Mouse (Mus musculus) erythroid progenitor cell, adult 5-6 weeks (primary cell): Measurements from ENCODE around the gene Hddc3. TPM values are rescaled to one million over a fixed set of nuclear protein-coding genes. Genes with fewer than 3 reads are reported as not detected.
A peak's percentile ranks its signal among the peaks of the same experiment; 100 is the strongest.

Experiments used
- ATAC-seq: replicated peaks from 2 replicates; pipeline ENCODE4 v1.8.0; 2016; ENCODE audit warnings: moderate number of reproducible peaks, mild to moderate bottlenecking, moderate TSS enrichment, inconsistent platforms; ENCODE audit not compliant: poor library complexity, low FRiP score, severe bottlenecking
- total RNA-seq, 2 experiments: library from RNA; stranded (forward) in 1 of 2; stranded (reverse) in 1 of 2; fragments of 150-400 nt in 1 of 2; fragments of 186-747, 209-891 nt in 1 of 2; gene quantifications; 2 replicates each; pipeline versions ENCODE4 v1.2.3 to v1.2.4; 2015 to 2017; ENCODE audit warnings: low replicate concordance in 2 of 2

Hddc3 gene
- total RNA-seq, 2 experiments from 2014 or later, result 1.3 TPM; not detected in 1

- ATAC-seq, result no peak
These were observed 12.6 kb upstream of the Hddc3 start for GRCm38 (mm10) chr7:80330278-80330677.

- ATAC-seq, result no peak
These were observed 11.5 kb upstream of the Hddc3 start for GRCm38 (mm10) chr7:80331433-80331832.

GRCm38 (mm10) chr7:80334848-80335247, 8.1 kb upstream of the Hddc3 start:
- ATAC-seq, result no peak

GRCm38 (mm10) chr7:80336932-80337331, 6.0 kb upstream of the Hddc3 start:
- no peak for ATAC-seq

GRCm38 (mm10) chr7:80339371-80339770, 3.5 kb upstream of the Hddc3 start:
- ATAC-seq, result no peak

- peak; percentile 86 for ATAC-seq
These were observed 2.9 kb upstream of the Hddc3 start for GRCm38 (mm10) chr7:80339793-80340628.

- ATAC-seq, result peak; percentile 76
These were observed 2.1 kb upstream of the Hddc3 start, which contains the start of gene Unc45a for GRCm38 (mm10) chr7:80340793-80341192. Unc45a (minus strand) TSS chr7:80341005.

- no peak for ATAC-seq
These were observed 1.1 kb upstream of the Hddc3 start for GRCm38 (mm10) chr7:80341793-80342192.

GRCm38 (mm10) chr7:80343270-80344018, 540 bp downstream of the Hddc3 start:
- 0 out of 2 replicates have a peak, but pooled peaks have one; percentile 2 for ATAC-seq

GRCm38 (mm10) chr7:80346173-80346572, 3.3 kb downstream of the Hddc3 start:
- ATAC-seq, result no peak

- ATAC-seq, result no peak
These were observed 3.9 kb downstream of the Hddc3 start for GRCm38 (mm10) chr7:80346830-80347229.

GRCm38 (mm10) chr7:80347670-80348586, 5.0 kb downstream of the Hddc3 start:
- ATAC-seq, result no peak

- ATAC-seq, result no peak; the same call in 1 of the 2 replicates
These were observed 7.9 kb downstream of the Hddc3 start for GRCm38 (mm10) chr7:80350808-80351207.

GRCm38 (mm10) chr7:80352920-80353319, 10.0 kb downstream of the Hddc3 start:
- no peak for ATAC-seq

- no peak for ATAC-seq
These were observed 13.4 kb downstream of the Hddc3 start for GRCm38 (mm10) chr7:80356351-80356750.

GRCm38 (mm10) chr7:80357156-80357555, 14.3 kb downstream of the Hddc3 start:
- ATAC-seq, result no peak

- ATAC-seq, result no peak
These were observed 15.1 kb downstream of the Hddc3 start for GRCm38 (mm10) chr7:80358039-80358438.

- no peak for ATAC-seq
These were observed 17.5 kb downstream of the Hddc3 start for GRCm38 (mm10) chr7:80360435-80360834.

- ATAC-seq, result no peak
These were observed 22.9 kb downstream of the Hddc3 start for GRCm38 (mm10) chr7:80365759-80366158.

- no peak for ATAC-seq
These were observed 24.3 kb downstream of the Hddc3 start for GRCm38 (mm10) chr7:80367232-80367631.
